Mouse (Mus musculus): ENCODE measurements around the gene Plk5.
A peak's percentile ranks its signal among the peaks of the same experiment; 100 is the strongest.

The Plk5 gene

GRCm38 (mm10) chr10:80357994-80358639 is 1.9 kb downstream of the Plk5 start:
- DNase-seq, result peak; percentile 43 to 61

- no peak for DNase-seq
These were observed 7.5 kb downstream of the Plk5 start for GRCm38 (mm10) chr10:80363734-80364133.

GRCm38 (mm10) chr10:80365736-80366135 is 9.5 kb downstream of the Plk5 start:
- DNase-seq, result no peak

GRCm38 (mm10) chr10:80367954-80368353 is 11.7 kb downstream of the Plk5 start:
- no peak for DNase-seq

- DNase-seq, result no peak
These were observed 12.1 kb downstream of the Plk5 start for GRCm38 (mm10) chr10:80368392-80368791.

GRCm38 (mm10) chr10:80369995-80370747 is 13.9 kb downstream of the Plk5 start:
- no peak for DNase-seq

- DNase-seq, result peak; percentile 66 to 75
These were observed 15.2 kb downstream of the Plk5 start for GRCm38 (mm10) chr10:80371411-80371966.

- DNase-seq, result no peak
These were observed 15.7 kb downstream of the Plk5 start for GRCm38 (mm10) chr10:80371983-80372382.

- DNase-seq, result no peak
These were observed 16.4 kb downstream of the Plk5 start for GRCm38 (mm10) chr10:80372706-80373105.

GRCm38 (mm10) chr10:80374063-80374462 is 17.8 kb downstream of the Plk5 start:
- DNase-seq, result peak; percentile 72 to 87

- DNase-seq, result peak; percentile 92 to 95
These were observed 19.9 kb downstream of the Plk5 start for GRCm38 (mm10) chr10:80376160-80376559.

GRCm38 (mm10) chr10:80377716-80378115 is 21.5 kb downstream of the Plk5 start:
- DNase-seq, result peak in 1 of 2 experiments; percentile 49

GRCm38 (mm10) chr10:80382641-80383365 is 26.5 kb downstream of the Plk5 start:
- no peak for DNase-seq

GRCm38 (mm10) chr10:80383431-80383830 is 27.2 kb downstream of the Plk5 start:
- DNase-seq, result peak in 1 of 2 experiments; percentile 33

GRCm38 (mm10) chr10:80384115-80384639 is 27.9 kb downstream of the Plk5 start:
- peak in 1 of 2 experiments; percentile 38 for DNase-seq

GRCm38 (mm10) chr10:80384709-80385108 is 28.4 kb downstream of the Plk5 start:
- no peak for DNase-seq

- peak in 1 of 2 experiments; percentile 31 for DNase-seq
These were observed 29.1 kb downstream of the Plk5 start for GRCm38 (mm10) chr10:80385310-80385709.

- peak; percentile 68 to 77 for DNase-seq
These were observed 29.8 kb downstream of the Plk5 start for GRCm38 (mm10) chr10:80385811-80386734.

- DNase-seq, result peak; percentile 40 to 61
These were observed 30.6 kb downstream of the Plk5 start for GRCm38 (mm10) chr10:80386735-80387471.

GRCm38 (mm10) chr10:80387522-80387959 is 31.3 kb downstream of the Plk5 start, which contains the start of gene Mex3d:
Gene Mex3d, minus strand, starts transcription at chr10:80387659.
- DNase-seq, result peak; percentile 92 to 93

- DNase-seq, result no peak
These were observed 32.5 kb downstream of the Plk5 start for GRCm38 (mm10) chr10:80388731-80389130.

Measured in lung, postnatal 4 days (tissue).